Mouse (Mus musculus): ENCODE results near the gene Ces1c.

GRCm38 (mm10) chr8:93147331-93147730 is 16.2 kb upstream of the Ces1c start:
- TF ChIP-seq GATA1 (IDR thresholded peaks at IDR 0.05; ENCODE audit: low read length) = no peak
- no peak for TF ChIP-seq TAL1 (IDR thresholded peaks at IDR 0.05; ENCODE audit: low read length)
